Mouse (Mus musculus): ENCODE measurements around the gene Pax1. TPM values are rescaled to one million over a fixed set of nuclear protein-coding genes. Genes with fewer than 3 reads are reported as not detected.

The Pax1 gene
- polyA plus RNA-seq, 1 experiment from 2014 or later = 0.09 TPM

DNA sequence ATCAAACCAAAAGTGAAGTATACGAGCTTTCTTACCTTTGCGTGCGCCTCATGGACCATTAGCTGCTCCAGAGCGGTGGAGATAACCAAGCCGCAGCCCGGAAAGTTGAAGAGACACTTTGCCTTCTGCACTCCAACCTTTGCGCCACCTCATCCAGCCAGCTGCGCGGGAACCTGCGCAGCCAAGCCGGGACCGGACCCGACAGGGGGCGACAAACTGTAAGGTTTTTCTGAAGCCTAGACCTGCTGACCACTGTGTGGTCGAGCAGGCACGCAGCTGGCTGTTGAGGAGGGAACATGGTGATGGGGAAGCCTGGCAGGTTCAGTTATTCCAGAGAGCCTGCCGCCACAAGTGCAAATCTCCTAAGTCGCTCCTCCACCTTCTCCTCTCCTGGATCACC is 591 bp downstream of the Pax1 start:
- 0 out of 2 replicates have a peak, but pooled peaks have one; percentile 22 for ATAC-seq (ENCODE audit: low read depth)
- no peak overlapping the region for H3K27ac ChIP-seq (ENCODE audit: low read depth, low read length)
- H3K4me2 ChIP-seq (ENCODE audit: low read depth, low read length) = no peak overlapping the region
- no peaks in the 10 kb centered on the region for H3K4me1 ChIP-seq (ENCODE audit: control insufficient read depth, insufficient read depth, low read length)
- WGBS = under 1% methylated on average over 18 of the region's 18 CpGs
- no peaks in the 10 kb centered on the region for H3K36me3 ChIP-seq (ENCODE audit: control insufficient read depth, insufficient read depth, low read length)
- H3K4me3 ChIP-seq (ENCODE audit: low read depth, low read length) = no peak overlapping the region
- H3K27me3 ChIP-seq (ENCODE audit: control insufficient read depth, insufficient read depth, low read length) = peaks cover 77% of the 10 kb centered on the region
- H3K9me3 ChIP-seq (ENCODE audit: control insufficient read depth, low read length) = no peaks in the 10 kb centered on the region
- no peak overlapping the region for H3K9ac ChIP-seq (replicated peaks; ENCODE audit: low read depth, low read length)

DNA sequence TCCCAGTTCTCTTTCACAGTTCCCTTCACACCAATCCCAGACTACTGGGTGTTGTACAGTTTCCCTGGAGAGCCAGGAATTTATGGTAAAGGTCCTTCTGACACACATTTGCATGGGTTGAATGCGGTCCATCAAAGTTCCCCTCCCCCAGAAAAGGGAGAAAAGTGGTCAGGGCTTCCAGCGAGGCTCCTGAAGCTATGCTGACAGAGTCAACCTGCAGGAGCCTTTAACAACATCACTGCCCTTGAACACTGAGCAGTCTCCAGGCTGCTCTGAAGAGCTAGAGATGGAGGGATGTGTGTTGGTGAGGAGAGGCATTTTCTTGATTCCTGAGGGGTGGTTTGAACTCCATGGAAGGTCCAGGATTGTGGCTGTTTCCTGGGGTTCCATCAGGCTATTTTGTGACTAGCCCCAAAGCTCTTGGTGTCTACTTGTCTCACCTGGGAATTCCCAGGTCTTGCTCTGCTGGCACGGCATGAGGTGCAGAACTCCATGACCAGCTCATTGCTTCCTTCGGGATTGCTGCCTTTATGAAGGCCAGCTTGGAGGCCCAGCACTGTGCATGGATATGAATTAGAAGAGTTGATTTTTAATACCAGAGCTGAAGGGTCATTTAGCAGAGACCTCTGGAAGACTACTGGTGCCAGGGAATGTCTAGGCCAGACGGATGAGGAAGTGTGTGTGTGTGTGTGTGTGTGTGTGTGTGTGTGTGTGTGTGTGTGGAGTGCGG is 1.8 kb downstream of the Pax1 start:
- H3K36me3 ChIP-seq (ENCODE audit: control insufficient read depth, insufficient read depth, low read length) = no peaks in the 10 kb centered on the region
- WGBS = 8% methylated on average over 6 of the region's 6 CpGs
- no peak overlapping the region for H3K27ac ChIP-seq (ENCODE audit: low read depth, low read length)
- no peak for ATAC-seq (ENCODE audit: low read depth)
- H3K9ac ChIP-seq (replicated peaks; ENCODE audit: low read depth, low read length) = no peak overlapping the region
- H3K9me3 ChIP-seq (ENCODE audit: control insufficient read depth, low read length) = no peaks in the 10 kb centered on the region
- H3K4me3 ChIP-seq (ENCODE audit: low read depth, low read length) = no peak overlapping the region
- H3K4me2 ChIP-seq (ENCODE audit: low read depth, low read length) = no peak overlapping the region
- H3K4me1 ChIP-seq (ENCODE audit: control insufficient read depth, insufficient read depth, low read length) = no peaks in the 10 kb centered on the region
- peaks cover 77% of the 10 kb centered on the region for H3K27me3 ChIP-seq (ENCODE audit: control insufficient read depth, insufficient read depth, low read length)

DNA sequence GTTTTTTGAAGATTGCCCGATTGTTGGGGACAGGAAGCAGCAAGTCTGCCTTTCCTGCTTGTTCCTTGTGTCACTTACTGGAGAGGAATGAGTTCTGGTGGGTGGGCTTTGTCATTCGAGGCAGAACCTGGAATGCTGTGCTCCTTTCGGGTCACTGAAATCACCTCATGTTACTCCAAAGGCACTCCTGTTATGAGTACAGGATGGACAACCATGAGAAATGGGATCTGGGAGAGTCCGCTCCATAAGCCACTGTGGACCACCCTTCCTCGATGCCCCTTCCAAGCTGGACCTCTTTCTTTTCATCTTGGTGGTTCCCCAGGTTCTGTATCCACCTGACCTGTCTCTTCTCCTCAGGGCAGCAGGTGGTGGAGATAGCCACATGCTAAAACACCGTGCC is 2.5 kb downstream of the Pax1 start:
- H3K27me3 ChIP-seq (ENCODE audit: control insufficient read depth, insufficient read depth, low read length) = peaks cover 71% of the 10 kb centered on the region
- WGBS = 3% methylated on average over 6 of the region's 6 CpGs
- no peak for ATAC-seq (ENCODE audit: low read depth)
- no peaks in the 10 kb centered on the region for H3K9me3 ChIP-seq (ENCODE audit: control insufficient read depth, low read length)
- no peaks in the 10 kb centered on the region for H3K4me1 ChIP-seq (ENCODE audit: control insufficient read depth, insufficient read depth, low read length)
- no peak overlapping the region for H3K27ac ChIP-seq (ENCODE audit: low read depth, low read length)
- no peak overlapping the region for H3K4me2 ChIP-seq (ENCODE audit: low read depth, low read length)
- H3K36me3 ChIP-seq (ENCODE audit: control insufficient read depth, insufficient read depth, low read length) = no peaks in the 10 kb centered on the region
- H3K4me3 ChIP-seq (ENCODE audit: low read depth, low read length) = no peak overlapping the region
- no peak overlapping the region for H3K9ac ChIP-seq (replicated peaks; ENCODE audit: low read depth, low read length)

DNA sequence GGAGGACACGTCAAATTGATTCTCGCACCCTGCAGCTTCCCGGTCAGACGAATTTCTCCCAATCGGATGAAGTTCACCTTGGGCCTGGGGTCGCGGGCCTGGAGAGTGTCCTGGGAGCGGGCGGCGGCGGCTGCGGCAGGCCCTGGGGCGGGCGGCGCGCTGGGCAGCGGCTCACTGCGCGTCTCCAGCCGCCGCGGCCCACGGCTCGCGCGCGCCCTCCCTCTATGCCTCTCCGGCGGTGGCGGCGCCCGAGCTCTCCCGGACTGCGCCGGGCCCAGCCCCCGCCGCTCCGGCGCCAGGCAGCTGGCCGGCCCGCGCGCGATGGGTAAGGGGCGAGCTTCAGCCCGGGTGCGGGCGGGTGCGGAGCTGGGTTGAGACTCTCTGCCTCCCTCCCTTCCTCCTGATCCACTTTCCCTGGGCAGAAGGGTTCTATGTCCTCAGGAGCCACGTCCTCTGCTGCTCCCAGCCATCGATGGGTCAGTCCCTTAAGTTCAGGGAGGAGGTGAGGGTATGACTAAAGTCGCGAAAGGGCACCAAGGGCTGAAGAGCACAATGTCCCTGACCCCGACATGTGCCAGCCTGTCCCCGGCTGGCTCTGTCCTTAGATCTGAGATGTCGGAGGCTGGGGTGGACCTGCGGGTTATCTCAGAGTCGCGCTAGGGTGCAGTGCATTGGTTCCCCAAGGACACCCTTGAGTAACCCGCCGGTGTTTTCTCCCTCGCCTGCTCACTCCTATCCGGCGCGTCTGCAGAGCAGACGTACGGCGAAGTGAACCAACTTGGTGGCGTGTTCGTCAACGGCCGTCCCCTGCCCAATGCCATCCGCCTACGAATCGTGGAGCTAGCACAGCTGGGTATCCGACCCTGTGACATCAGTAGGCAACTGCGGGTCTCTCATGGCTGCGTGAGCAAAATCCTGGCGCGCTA is 3.5 kb downstream of the Pax1 start:
- no peaks in the 10 kb centered on the region for H3K9me3 ChIP-seq (ENCODE audit: control insufficient read depth, low read length)
- no peaks in the 10 kb centered on the region for H3K4me1 ChIP-seq (ENCODE audit: control insufficient read depth, insufficient read depth, low read length)
- peak overlapping the region; percentile 23; the same call in 1 of the 2 replicates for H3K4me2 ChIP-seq (ENCODE audit: low read depth, low read length)
- peaks cover 70% of the 10 kb centered on the region for H3K27me3 ChIP-seq (ENCODE audit: control insufficient read depth, insufficient read depth, low read length)
- H3K4me3 ChIP-seq (ENCODE audit: low read depth, low read length) = peak overlapping the region; percentile 11; the same call in 1 of the 2 replicates
- no peak overlapping the region for H3K27ac ChIP-seq (ENCODE audit: low read depth, low read length)
- peak; percentile 61 for ATAC-seq (ENCODE audit: low read depth)
- no peak overlapping the region for H3K9ac ChIP-seq (replicated peaks; ENCODE audit: low read depth, low read length)
- no peaks in the 10 kb centered on the region for H3K36me3 ChIP-seq (ENCODE audit: control insufficient read depth, insufficient read depth, low read length)
- under 1% methylated on average over 71 of the region's 80 CpGs for WGBS

DNA sequence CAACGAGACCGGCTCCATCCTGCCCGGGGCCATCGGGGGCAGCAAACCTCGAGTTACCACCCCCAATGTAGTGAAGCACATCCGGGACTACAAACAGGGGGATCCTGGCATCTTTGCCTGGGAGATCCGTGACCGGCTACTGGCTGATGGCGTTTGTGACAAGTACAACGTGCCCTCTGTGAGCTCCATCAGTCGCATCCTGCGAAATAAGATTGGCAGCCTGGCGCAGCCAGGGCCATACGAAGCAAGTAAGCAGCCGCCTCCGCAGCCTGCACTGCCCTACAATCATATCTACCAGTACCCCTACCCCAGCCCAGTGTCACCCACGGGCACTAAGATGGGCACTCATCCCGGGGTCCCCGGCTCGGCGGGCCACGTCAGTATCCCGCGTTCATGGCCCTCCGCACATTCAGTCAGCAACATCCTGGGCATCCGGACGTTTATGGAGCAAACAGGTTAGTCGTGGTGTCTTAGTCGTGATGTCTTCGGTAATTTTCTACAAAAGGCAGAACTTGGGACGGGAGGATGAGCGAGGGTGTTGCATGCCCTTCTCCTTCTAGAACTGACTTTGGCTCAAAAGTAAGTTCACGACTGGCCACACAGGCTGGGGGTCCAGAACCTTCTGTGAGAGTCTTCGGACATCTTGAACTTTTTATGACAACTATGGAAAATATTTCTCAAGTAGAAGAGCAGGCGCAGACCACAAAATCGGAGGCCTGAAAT is 4.3 kb downstream of the Pax1 start:
- H3K27ac ChIP-seq (ENCODE audit: low read depth, low read length) = no peak overlapping the region
- ATAC-seq (ENCODE audit: low read depth) = 0 out of 2 replicates have a peak, but pooled peaks have one; percentile 6
- peaks cover 72% of the 10 kb centered on the region for H3K27me3 ChIP-seq (ENCODE audit: control insufficient read depth, insufficient read depth, low read length)
- H3K4me1 ChIP-seq (ENCODE audit: control insufficient read depth, insufficient read depth, low read length) = no peaks in the 10 kb centered on the region
- H3K4me2 ChIP-seq (ENCODE audit: low read depth, low read length) = no peak overlapping the region
- WGBS = 1% methylated on average over 36 of the region's 36 CpGs
- no peaks in the 10 kb centered on the region for H3K36me3 ChIP-seq (ENCODE audit: control insufficient read depth, insufficient read depth, low read length)
- H3K4me3 ChIP-seq (ENCODE audit: low read depth, low read length) = no peak overlapping the region
- H3K9me3 ChIP-seq (ENCODE audit: control insufficient read depth, low read length) = no peaks in the 10 kb centered on the region
- no peak overlapping the region for H3K9ac ChIP-seq (replicated peaks; ENCODE audit: low read depth, low read length)

DNA sequence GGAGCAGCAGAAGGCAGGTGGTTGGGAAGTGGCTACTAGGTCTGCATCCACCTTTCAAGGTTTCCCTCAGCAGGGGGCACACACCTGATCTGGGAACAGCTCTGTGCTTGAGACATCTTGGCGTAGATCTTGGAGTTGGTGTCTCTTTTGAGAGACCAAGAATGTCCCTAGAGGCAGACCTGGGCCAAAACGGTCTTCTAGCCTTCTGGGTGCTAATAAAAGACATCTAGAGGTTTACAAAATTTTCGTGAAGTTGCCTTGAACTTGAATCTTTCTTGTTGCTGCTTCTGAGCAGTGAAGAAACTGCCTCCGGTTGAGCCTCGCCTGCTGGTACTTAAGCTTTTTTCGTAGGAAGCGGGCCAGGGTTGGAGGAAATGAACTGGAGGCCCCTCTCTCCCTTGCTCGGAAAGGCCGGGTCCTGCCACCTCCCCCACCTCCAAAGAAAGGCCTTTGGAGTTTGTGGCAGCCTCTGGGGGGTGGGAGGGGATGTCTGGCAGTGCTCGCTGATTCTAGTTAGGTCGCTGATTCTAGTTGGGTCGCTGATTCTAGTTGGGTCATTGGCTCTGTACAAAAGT is 5.6 kb downstream of the Pax1 start:
- no peak for ATAC-seq (ENCODE audit: low read depth)
- H3K9me3 ChIP-seq (ENCODE audit: control insufficient read depth, low read length) = no peaks in the 10 kb centered on the region; the same call in 1 of the 2 replicates
- no peaks in the 10 kb centered on the region for H3K4me1 ChIP-seq (ENCODE audit: control insufficient read depth, insufficient read depth, low read length)
- H3K27ac ChIP-seq (ENCODE audit: low read depth, low read length) = no peak overlapping the region
- WGBS = 2% methylated on average over 12 of the region's 12 CpGs
- H3K9ac ChIP-seq (replicated peaks; ENCODE audit: low read depth, low read length) = no peak overlapping the region
- peaks cover 77% of the 10 kb centered on the region for H3K27me3 ChIP-seq (ENCODE audit: control insufficient read depth, insufficient read depth, low read length)
- no peaks in the 10 kb centered on the region for H3K36me3 ChIP-seq (ENCODE audit: control insufficient read depth, insufficient read depth, low read length)
- H3K4me2 ChIP-seq (ENCODE audit: low read depth, low read length) = no peak overlapping the region
- H3K4me3 ChIP-seq (ENCODE audit: low read depth, low read length) = no peak overlapping the region

DNA sequence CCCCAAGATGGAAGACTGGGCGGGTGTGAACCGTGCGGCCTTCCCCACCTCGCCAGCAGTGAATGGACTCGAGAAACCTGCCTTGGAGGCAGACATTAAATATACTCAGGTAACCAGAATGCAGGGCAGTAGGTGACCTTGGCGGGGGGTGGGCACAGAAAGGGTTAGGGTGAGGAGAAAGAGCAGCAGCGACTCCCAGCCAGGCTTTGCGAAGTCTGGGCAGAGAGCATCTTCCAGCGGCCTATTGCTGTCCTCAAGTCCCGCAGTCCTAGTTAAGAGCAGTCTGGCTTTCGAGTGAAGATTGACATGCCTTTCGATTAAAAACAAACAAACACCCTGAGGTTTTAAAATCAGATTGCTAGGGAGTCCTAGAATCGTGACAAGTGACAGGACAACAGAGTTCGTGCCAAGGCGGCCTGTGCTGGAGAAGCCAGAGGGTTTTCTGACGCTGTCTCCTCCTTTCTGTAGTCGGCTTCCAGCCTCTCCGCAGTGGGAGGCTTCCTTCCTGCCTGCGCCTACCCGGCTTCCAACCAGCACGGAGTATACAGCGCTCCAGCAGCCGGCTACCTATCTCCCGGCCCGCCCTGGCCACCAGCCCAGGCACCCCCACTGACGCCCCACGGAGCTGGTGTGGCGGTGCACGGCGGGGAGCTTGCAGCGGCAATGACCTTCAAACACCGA is 6.3 kb downstream of the Pax1 start:
- Histone ChIP-seq H3K4me1 (ENCODE audit: control insufficient read depth, insufficient read depth, low read length) (no peaks in the 10 kb centered on the region), H3K36me3 (ENCODE audit: control insufficient read depth, insufficient read depth, low read length) (no peaks in the 10 kb centered on the region), H3K27me3 (ENCODE audit: control insufficient read depth, insufficient read depth, low read length) (peaks cover 77% of the 10 kb centered on the region), H3K4me3 (ENCODE audit: low read depth, low read length) (no peak overlapping the region), H3K27ac (ENCODE audit: low read depth, low read length) (no peak overlapping the region), H3K9me3 (ENCODE audit: control insufficient read depth, low read length) (no peaks in the 10 kb centered on the region; the same call in 1 of the 2 replicates), H3K4me2 (ENCODE audit: low read depth, low read length) (no peak overlapping the region), H3K9ac (replicated peaks; ENCODE audit: low read depth, low read length) (no peak overlapping the region)
- ATAC-seq (ENCODE audit: low read depth) = peak; percentile 50; the same call in 1 of the 2 replicates
- 1% methylated on average over 32 of the region's 32 CpGs for WGBS

DNA sequence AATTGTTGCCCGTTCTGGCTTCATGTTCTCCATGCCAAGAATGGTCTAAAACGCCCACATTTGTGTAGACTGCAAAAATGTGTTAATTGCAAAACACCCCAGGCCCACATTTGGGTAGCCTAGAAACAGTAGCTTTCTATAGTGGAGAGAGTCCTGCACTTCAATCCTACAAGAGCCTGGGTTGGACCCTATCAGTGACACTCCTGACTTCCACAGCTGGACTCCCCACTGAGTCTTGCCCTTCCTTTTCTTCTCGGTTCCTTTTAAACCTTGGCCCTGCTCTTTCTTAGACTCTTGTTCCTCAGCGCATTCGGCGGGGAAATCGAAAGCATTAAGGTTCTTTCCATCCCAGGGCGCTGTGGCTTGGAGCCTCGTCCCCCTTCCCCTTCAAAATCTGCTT is 7.8 kb downstream of the Pax1 start:
- no peak overlapping the region for H3K4me3 ChIP-seq (ENCODE audit: low read depth, low read length)
- no peak for ATAC-seq (ENCODE audit: low read depth)
- H3K4me2 ChIP-seq (ENCODE audit: low read depth, low read length) = no peak overlapping the region

More for the DNA sequence above, 7.8 kb downstream of the Pax1 start:
- H3K9ac ChIP-seq (replicated peaks; ENCODE audit: low read depth, low read length) = no peak overlapping the region
- H3K27ac ChIP-seq (ENCODE audit: low read depth, low read length) = no peak overlapping the region
- H3K36me3 ChIP-seq (ENCODE audit: control insufficient read depth, insufficient read depth, low read length) = no peaks in the 10 kb centered on the region
- H3K27me3 ChIP-seq (ENCODE audit: control insufficient read depth, insufficient read depth, low read length) = peaks cover 77% of the 10 kb centered on the region
- H3K4me1 ChIP-seq (ENCODE audit: control insufficient read depth, insufficient read depth, low read length) = no peaks in the 10 kb centered on the region
- H3K9me3 ChIP-seq (ENCODE audit: control insufficient read depth, low read length) = no peaks in the 10 kb centered on the region; the same call in 1 of the 2 replicates
- WGBS = 1% methylated on average over 9 of the region's 9 CpGs
